Mouse (Mus musculus) adrenal gland, postnatal 4 days (tissue): ENCODE measurements around the gene Ereg. TPM values are rescaled to one million over a fixed set of nuclear protein-coding genes. Genes with fewer than 3 reads are reported as not detected.
A peak's percentile ranks its signal among the peaks of the same experiment; 100 is the strongest.

Experiments
- DNase-seq, 2 experiments: peaks; one replicate each; pipeline ENCODE4 v3.0.0; 2021 to 2022; ENCODE audit warnings: low spot score in 2 of 2, mixed read lengths in 2 of 2
- total RNA-seq, 2 experiments: library from RNA; stranded (reverse); gene quantifications; 2 replicates each; pipeline ENCODE4 v1.2.3; 2021

Ereg gene
- total RNA-seq, 2 experiments from 2014 or later: 0.11 TPM; not detected in 1

DNA sequence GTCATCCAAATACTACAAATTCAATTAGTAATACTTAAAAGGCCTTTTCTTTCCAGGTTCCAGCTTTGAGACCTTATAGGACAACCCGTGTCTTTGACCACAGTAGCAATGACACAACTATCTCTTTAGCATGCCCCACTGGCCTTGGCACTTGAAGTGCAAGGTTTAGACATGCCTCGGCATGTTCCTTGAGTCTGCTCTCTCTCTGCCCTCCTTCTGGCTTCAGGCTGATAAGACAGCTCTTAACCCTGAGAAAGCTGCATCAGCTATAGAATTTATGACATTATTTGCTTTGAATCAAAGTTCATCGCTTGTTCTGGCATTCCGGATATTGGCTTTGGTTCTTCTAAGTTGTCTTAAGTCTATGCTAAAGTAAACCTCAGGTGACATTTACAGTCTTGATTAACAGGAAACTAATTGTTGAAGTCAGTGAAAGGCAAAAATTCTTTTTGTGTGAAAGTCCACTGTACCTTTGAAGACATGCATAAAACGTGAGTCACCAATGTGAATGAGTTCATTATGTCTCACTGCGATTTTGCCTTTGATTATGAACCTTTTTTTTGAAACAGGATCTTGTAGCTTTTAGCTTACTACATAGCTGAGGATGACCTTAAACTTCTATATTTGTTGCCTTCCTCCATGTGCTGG, 35.7 kb downstream of the Ereg start:
- DNase-seq: no peak

DNA sequence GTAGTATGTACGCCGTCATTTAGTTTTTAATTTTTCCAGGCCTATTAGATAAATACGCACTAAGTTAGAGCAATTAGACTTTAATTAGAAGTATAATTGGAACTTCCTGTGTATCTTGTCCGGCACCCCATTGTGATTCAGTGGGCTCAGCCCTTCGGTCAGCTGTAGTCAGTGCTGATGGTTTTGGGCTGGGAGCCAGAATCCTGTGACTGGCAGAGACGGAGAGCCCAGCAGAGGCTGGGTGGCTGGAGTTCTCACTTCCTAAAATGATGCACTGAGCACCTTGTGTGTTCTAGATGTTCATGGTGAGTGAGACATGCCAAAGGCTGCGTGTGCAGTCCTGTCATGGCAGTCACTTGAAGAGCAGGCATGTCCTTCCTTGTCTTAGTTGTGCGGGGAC, 36.6 kb downstream of the Ereg start:
- no peak for DNase-seq

DNA sequence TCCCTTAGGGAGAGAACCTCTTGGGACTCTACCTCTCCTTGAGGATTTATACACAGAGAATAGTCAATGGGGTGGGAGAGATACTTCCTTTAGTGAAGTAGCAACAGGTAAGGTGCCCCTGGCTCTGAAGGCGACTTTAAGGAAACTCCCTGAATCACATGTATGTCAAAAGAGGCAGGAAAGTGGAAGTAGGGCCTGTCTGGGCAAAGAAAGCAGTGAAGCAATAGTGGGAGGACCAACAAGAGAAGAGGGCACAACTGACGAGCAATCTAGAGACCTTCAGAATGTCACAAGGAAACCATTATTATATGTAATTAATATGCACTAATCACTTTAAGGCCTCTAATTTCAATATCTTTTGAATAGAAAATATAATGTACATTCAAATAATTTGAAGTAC, 39.5 kb downstream of the Ereg start:
- no peak for DNase-seq

DNA sequence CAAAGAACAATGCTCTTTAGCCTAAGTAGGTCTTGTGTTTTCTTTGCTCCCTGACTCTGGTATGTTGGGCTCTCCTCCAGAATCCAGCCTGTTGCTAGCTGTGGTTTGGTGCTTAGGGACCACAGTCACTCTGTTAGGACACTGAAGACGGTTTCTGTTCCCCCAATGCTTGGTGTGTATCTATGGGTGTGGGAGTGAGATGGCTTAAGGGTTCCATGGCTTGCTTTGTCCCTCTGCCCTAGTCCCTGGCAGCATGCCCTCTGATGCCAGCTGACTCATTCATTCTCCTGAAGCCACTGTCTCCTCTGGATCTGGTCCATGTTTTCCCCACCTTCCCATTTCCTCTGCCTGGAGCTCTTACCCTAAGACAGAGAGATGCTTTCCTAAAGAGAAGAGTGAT, 40.2 kb downstream of the Ereg start:
- no peak for DNase-seq

DNA sequence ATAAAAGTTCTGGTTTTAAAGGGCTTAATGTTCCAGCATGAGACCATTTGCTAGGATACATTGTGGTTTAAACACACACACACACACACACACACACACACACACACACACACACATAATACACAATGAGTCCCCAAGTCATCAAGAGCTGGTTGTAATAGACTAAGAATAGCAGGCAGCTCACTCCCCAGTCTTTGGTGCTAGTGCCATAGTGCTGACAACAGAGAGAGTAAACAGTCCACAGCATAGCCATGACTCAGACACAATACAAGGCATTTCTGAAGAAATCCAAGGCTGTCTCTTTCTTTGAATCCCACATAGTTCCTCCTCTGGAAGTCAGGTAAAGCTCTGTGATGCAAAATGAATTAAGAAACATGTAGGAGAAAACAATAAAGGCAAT, 44.2 kb downstream of the Ereg start:
- no peak for DNase-seq

DNA sequence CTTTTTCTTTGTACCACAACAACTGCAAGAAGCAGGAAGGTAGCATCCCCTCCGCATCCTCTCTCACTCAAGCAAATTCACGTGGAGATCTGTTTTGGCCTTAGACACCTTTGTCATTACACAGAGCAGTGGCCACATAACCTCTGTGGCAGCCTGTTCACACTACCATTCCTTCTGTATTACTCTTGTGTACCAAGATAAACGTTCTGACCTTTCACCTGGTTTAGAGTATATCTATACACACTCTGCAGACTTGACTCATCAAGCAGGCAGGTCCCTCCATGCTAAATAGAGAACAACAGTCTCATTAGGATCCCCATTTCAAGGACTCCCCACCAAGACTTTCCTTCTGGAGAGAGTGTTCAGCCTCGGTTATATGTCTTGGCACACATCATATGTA, 49.0 kb downstream of the Ereg start:
- DNase-seq: no peak

DNA sequence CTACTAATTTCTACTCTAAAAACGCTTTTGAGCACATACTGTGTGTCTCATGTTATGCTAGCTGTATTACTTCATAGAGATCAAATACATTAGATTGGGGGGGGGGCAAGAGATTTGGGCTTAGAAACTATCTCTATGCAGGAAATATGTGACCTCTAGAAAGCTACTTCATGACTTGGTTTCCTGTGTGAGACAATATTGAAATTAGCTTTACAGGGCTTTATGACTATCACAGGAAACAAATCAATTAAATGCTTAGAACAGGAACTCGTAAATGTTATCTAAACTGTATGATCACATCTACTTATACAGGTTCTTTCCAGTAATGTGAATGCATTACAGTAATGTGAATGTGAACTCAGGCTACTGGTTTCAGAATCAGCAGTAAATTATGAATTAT, 49.7 kb downstream of the Ereg start:
- DNase-seq: no peak

DNA sequence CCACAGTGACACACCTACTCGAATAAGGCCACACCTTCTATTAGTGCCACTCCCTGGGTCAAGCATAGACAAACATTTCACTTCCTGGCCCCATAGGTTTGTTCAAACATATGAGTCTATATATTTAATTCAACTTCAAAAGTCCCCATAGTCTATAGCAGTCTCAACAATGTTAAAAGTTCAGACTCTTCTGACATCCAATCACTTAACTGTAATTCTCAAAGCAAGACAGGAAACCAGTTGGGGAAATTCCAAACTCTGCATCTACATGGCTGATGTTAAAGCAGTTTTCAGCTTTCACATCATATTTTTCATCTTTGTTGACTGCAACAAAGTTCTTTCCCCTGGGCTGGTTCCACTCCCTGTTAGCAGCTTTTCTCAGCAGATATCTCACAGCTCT, 52.2 kb downstream of the Ereg start:
- DNase-seq: no peak

DNA sequence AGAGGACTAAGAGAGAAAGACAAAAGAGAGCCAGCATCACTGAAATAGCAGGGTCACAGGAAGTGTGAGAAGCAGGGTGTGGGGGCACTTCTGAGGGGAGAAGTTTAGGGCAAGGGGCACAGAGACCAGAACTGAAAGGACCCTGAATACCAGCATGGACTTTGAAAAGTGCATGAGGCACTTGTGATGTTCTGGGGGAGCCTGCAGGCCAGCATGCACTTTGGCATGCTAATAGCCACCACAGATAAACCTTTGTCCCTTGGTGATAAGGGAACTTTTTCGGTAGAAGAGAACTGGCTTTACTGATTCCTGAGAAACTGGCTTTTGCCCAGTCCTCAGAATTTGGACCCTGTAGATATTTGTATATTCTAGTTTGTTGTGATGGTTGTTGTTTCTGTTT, 60.5 kb downstream of the Ereg start:
- no peak for DNase-seq

DNA sequence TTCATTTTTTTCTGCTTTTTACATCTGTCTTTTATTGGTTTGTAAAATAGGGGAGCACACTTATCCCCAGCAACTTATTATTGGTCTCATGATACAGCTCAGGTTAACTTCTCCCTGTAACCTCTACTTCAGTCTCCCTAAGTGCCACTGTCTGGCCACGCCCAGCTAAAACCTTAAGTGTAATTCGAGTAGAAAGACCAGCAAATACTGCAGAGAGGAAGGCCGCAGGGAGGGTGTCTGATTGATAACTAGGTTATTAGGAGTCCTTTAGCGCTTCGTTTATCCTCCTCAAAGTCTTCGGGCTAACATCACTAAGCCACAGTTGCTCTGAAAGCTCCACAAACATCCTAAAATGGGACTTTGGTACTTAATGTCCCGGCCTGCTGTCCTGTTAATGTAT, 64.5 kb downstream of the Ereg start:
- DNase-seq: no peak

DNA sequence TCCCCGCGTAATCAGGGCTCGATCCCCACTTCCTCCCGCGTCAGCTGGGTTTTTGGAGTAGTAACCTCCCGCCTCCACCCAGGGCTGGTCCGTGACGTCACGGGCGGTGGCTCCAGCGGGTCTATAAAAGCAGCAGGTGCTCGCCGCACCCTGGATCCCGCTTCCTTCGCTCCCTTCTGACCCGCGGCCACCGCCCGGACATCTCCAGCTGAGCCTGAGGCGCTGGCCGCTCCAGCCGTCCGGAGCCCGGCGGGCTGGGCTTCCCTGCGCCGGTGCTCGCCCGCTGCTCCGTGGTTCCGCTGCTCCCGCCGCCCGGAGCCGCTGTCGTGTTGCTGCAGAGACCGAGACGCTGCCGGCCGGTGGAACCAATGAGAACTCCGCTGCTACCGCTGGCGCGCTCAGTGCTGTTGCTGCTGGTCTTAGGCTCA, 65.0 kb downstream of the Ereg start, which contains the start of gene Areg:
TSS of gene Areg (plus strand) at position 154 of the 428 bp plus-strand sequence.
- peak; percentile 6 to 11 for DNase-seq

DNA sequence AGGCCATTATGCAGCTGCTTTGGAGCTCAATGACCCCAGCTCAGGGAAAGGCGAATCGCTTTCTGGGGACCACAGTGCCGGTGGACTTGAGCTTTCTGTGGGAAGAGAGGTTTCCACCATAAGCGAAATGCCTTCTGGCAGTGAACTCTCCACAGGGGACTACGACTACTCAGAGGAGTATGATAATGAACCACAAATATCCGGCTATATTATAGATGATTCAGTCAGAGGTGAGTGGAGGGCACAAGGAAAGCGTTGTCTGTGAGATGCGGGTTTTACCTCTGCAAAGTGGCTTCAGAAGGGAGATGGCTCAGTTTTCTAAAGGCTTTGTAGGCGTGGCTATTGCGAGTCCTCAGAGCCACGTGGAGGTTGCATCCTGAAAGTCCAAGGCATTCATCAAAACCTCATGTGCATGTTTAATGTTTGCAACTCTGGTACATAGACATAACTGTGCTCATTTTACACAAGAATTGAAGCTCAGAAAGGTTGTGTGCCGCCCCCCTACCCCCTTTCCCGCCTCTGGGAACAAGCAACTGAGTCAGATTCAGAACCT, 66.5 kb downstream of the Ereg start:
- DNase-seq: no peak

Other genes with a start within 250 kb of the Ereg start
- 1 to 10 TPM in 1 of 2 experiments, under 1 TPM in 1; 0.82 to 1.3 TPM for gene Cxcl1, start 183.4 kb upstream of the Ereg start, total RNA-seq
- under 1 TPM; 0.37 to 0.76 TPM for gene Cxcl2, start 170.8 kb upstream of the Ereg start, total RNA-seq
- gene Mthfd2l, start 143.5 kb upstream of the Ereg start, total RNA-seq: 10 to 100 TPM; 23.9 to 27.0 TPM
- gene Epgn, start 47.2 kb upstream of the Ereg start, total RNA-seq: not detected
- gene Areg, start 65.0 kb downstream of the Ereg start, total RNA-seq: under 1 TPM in 1 of 2 experiments, not detected in 1; 0.34 TPM